Mouse (Mus musculus): ENCODE data around the gene Treh. TPM values are rescaled to one million over a fixed set of nuclear protein-coding genes. Genes with fewer than 3 reads are reported as not detected.

The Treh gene
- polyA plus RNA-seq, 1 experiment from 2014 or later, result not detected

DNA sequence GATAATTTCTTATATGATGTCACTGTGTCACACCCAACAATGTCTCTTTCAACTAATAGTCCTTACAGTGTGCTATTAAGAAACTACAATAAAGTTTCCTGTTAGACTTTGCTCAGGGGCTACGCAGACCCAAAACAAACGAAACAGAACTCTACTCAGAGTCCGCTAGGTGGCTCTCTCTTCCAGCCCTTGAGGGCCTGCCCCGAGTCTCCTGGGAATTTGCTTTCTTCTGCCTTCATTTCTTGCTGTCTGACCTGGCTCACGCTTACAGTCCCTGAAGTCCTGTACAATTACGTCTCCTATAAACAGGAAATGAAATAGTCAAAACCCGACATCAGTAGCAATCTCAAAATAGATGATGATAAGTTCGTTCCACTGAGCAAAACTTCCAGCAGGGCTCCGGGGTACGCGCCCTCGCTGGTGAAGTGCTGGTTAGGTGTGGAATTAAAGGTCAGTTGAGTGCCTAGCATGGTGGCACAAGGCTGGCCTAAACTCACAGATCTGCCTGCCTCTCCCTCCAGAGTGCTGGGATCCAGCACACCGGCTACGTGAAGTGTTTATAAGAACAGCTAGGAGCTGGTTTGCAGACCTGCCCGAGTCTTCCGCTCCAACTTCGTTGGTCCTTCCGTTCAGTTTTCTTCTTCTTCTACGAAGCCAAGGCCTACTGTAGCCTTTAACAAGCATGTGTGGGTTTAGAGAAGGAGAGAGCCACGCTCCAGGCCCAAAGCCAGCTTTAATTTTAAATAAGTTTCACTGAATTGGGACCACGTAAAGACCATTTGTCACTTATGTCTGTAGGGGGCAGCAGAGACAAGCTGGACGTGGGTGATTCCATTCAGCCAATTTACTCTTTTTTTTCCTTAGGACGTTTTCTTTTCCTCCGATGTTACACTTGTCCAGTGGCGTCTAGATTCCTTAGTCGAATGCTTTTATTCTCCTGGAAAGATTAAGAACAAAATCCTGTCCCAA lies 17.7 kb upstream of the Treh start:
- Histone ChIP-seq H3K9me3 (replicated peaks; ENCODE audit: control insufficient read depth, low read length) (no peaks in the 10 kb centered on the region), H3K4me2 (ENCODE audit: low read depth, low read length) (peak overlapping the region; percentile 54), H3K27ac (ENCODE audit: low read length) (no peak overlapping the region), H3K36me3 (ENCODE audit: control insufficient read depth, insufficient read depth) (no peaks in the 10 kb centered on the region), H3K4me1 (ENCODE audit: control insufficient read depth, low read depth, low read length) (peaks cover 4% of the 10 kb centered on the region; the same call in 1 of the 2 replicates), H3K27me3 (ENCODE audit: control insufficient read depth, insufficient read depth, low read depth, low read length) (no peaks in the 10 kb centered on the region; the same call in 1 of the 2 replicates), H3K4me3 (ENCODE audit: low read depth, low read length) (peak overlapping the region; percentile 36), H3K9ac (ENCODE audit: low read depth, low read length) (0 out of 2 replicates have a peak overlapping the region, but pooled peaks have one; percentile 26)
- ATAC-seq (ENCODE audit: low read depth), result no peak
- 26% methylated on average over 26 of the region's 26 CpGs for WGBS (ENCODE audit: insufficient replicate concordance)

GRCm38 (mm10) chr9:44663706-44664105 lies 9.3 kb upstream of the Treh start:
- Histone ChIP-seq H3K9ac (ENCODE audit: low read depth, low read length) (no peak overlapping the region), H3K27ac (ENCODE audit: low read length) (no peak overlapping the region), H3K9me3 (replicated peaks; ENCODE audit: control insufficient read depth, low read length) (no peaks in the 10 kb centered on the region), H3K36me3 (ENCODE audit: control insufficient read depth, insufficient read depth) (no peaks in the 10 kb centered on the region), H3K4me3 (ENCODE audit: low read depth, low read length) (no peak overlapping the region), H3K4me1 (ENCODE audit: control insufficient read depth, low read depth, low read length) (no peaks in the 10 kb centered on the region), H3K4me2 (ENCODE audit: low read depth, low read length) (no peak overlapping the region), H3K27me3 (ENCODE audit: control insufficient read depth, insufficient read depth, low read depth, low read length) (no peaks in the 10 kb centered on the region)
- no peak for ATAC-seq (ENCODE audit: low read depth)
- 65% methylated on average over 6 of the region's 6 CpGs for WGBS (ENCODE audit: insufficient replicate concordance)

DNA sequence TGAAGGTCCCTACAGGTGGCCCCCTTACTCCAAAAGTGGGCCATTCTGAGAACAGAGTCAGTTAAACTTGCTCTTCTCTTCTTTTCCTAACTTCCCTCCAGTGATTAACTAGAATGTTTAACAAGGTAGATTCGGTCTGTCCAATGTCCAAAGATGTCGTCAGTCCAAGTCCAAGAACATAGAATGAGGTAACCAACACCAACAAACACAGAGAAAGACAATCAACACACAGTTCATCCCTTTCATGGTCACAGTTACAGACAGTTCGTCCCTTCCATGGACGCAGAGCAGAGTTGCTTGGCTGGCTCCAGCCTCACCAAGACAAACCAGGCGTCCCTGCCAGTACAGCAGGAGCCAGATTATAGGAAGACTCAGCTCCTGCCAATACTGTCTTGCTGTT lies 1.6 kb upstream of the Treh start:
- H3K4me2 ChIP-seq (ENCODE audit: low read depth, low read length), result no peak overlapping the region
- WGBS (ENCODE audit: insufficient replicate concordance), result 54% methylated on average over 5 of the region's 5 CpGs
- no peak for ATAC-seq (ENCODE audit: low read depth)
- H3K4me1 ChIP-seq (ENCODE audit: control insufficient read depth, low read depth, low read length), result no peaks in the 10 kb centered on the region
- no peak overlapping the region for H3K27ac ChIP-seq (ENCODE audit: low read length)
- H3K4me3 ChIP-seq (ENCODE audit: low read depth, low read length), result no peak overlapping the region
- no peaks in the 10 kb centered on the region for H3K9me3 ChIP-seq (replicated peaks; ENCODE audit: control insufficient read depth, low read length)
- no peaks in the 10 kb centered on the region for H3K27me3 ChIP-seq (ENCODE audit: control insufficient read depth, insufficient read depth, low read depth, low read length)
- no peak overlapping the region for H3K9ac ChIP-seq (ENCODE audit: low read depth, low read length)
- H3K36me3 ChIP-seq (ENCODE audit: control insufficient read depth, insufficient read depth), result no peaks in the 10 kb centered on the region

- no peak overlapping the region for H3K4me3 ChIP-seq (ENCODE audit: low read depth, low read length)
- no peak for ATAC-seq (ENCODE audit: low read depth)
- H3K27ac ChIP-seq (ENCODE audit: low read length), result no peak overlapping the region
- no peak overlapping the region for H3K4me2 ChIP-seq (ENCODE audit: low read depth, low read length)
- no peaks in the 10 kb centered on the region for H3K36me3 ChIP-seq (ENCODE audit: control insufficient read depth, insufficient read depth)
- H3K9ac ChIP-seq (ENCODE audit: low read depth, low read length), result no peak overlapping the region
- WGBS (ENCODE audit: insufficient replicate concordance), result 32% methylated on average over 2 of the region's 2 CpGs
- H3K27me3 ChIP-seq (ENCODE audit: control insufficient read depth, insufficient read depth, low read depth, low read length), result no peaks in the 10 kb centered on the region
- H3K9me3 ChIP-seq (replicated peaks; ENCODE audit: control insufficient read depth, low read length), result no peaks in the 10 kb centered on the region
- H3K4me1 ChIP-seq (ENCODE audit: control insufficient read depth, low read depth, low read length), result no peaks in the 10 kb centered on the region
Measured at GRCm38 (mm10) chr9:44672291-44672865, 655 bp upstream of the Treh start.

DNA sequence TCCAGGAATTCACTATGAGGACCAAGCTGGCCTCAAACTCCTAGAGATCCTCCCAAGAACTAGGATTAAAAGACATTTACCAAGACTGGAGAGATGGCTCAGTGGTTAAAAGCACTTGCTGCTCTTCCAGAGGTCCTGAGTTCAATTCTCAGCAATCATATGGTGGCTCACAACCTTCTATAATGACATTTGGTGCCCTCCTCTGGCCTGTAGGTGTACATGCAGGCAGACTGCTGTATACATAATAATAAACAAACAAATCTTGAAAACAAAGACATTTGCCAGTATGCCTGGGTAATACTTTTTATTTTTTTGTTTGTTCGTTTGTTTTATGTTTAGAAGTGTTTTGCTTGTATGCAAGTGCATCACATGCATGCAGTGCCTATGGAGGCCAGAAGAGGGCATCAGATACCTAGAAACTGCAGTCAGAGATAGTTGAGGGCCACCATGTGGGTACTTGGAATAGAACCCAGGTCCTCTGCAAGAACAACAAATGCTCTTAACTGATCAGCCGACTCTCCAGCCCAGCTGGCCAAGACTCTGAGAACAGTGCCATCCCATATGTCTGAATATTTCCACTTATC lies 5.3 kb downstream of the Treh start:
- Histone ChIP-seq H3K27me3 (ENCODE audit: control insufficient read depth, insufficient read depth, low read depth, low read length) (no peaks in the 10 kb centered on the region), H3K4me3 (ENCODE audit: low read depth, low read length) (no peak overlapping the region), H3K9me3 (replicated peaks; ENCODE audit: control insufficient read depth, low read length) (no peaks in the 10 kb centered on the region), H3K4me1 (ENCODE audit: control insufficient read depth, low read depth, low read length) (no peaks in the 10 kb centered on the region), H3K36me3 (ENCODE audit: control insufficient read depth, insufficient read depth) (no peaks in the 10 kb centered on the region), H3K4me2 (ENCODE audit: low read depth, low read length) (no peak overlapping the region), H3K9ac (ENCODE audit: low read depth, low read length) (no peak overlapping the region), H3K27ac (ENCODE audit: low read length) (no peak overlapping the region)
- 68% methylated on average over 2 of the region's 2 CpGs for WGBS (ENCODE audit: insufficient replicate concordance)
- no peak for ATAC-seq (ENCODE audit: low read depth)

DNA sequence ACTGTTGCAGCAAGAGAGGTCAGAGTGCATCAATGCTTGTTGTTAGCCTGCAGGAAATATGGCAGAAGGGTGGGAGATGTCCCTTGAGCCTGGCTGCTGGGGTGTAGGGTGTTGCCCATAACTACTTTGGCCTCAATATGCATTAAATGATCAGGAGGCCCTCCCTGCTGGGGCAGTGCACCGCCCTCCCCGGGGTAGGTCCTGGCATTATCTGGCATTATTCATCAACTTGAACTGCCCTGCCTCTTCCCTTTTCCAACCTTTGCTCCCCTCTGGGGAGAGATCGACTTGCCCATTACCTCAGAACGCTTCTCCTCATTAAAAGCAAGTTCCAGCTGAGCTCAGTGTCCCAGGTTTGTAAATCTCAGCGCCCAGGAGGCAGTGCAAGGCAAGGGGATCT lies 6.5 kb downstream of the Treh start:
- H3K4me2 ChIP-seq (ENCODE audit: low read depth, low read length), result no peak overlapping the region
- WGBS (ENCODE audit: insufficient replicate concordance), result 49% methylated on average over 5 of the region's 5 CpGs
- H3K9ac ChIP-seq (ENCODE audit: low read depth, low read length), result no peak overlapping the region
- no peak for ATAC-seq (ENCODE audit: low read depth)
- H3K4me1 ChIP-seq (ENCODE audit: control insufficient read depth, low read depth, low read length), result no peaks in the 10 kb centered on the region
- no peak overlapping the region for H3K27ac ChIP-seq (ENCODE audit: low read length)
- H3K9me3 ChIP-seq (replicated peaks; ENCODE audit: control insufficient read depth, low read length), result no peaks in the 10 kb centered on the region
- H3K4me3 ChIP-seq (ENCODE audit: low read depth, low read length), result no peak overlapping the region
- no peaks in the 10 kb centered on the region for H3K27me3 ChIP-seq (ENCODE audit: control insufficient read depth, insufficient read depth, low read depth, low read length)
- H3K36me3 ChIP-seq (ENCODE audit: control insufficient read depth, insufficient read depth), result no peaks in the 10 kb centered on the region

DNA sequence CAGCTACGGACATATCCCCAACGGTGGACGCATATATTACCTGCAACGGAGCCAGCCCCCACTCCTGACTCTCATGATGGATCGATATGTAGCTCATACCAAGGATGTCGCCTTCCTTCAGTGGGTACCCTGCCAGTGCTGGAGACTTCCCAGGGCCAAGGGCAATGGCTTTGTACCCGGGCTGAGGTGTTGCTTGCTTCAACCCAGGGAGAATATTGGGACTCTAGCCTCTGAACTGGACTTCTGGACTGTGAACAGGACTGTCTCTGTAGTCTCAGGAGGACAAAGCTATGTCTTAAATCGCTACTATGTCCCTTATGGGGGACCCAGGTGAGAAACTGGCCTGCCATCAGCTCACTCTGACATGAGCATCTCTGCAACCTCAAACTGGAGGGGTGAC lies 10.0 kb downstream of the Treh start:
- H3K4me2 ChIP-seq (ENCODE audit: low read depth, low read length), result no peak overlapping the region
- H3K27me3 ChIP-seq (ENCODE audit: control insufficient read depth, insufficient read depth, low read depth, low read length), result no peaks in the 10 kb centered on the region
- no peaks in the 10 kb centered on the region for H3K36me3 ChIP-seq (ENCODE audit: control insufficient read depth, insufficient read depth)
- no peaks in the 10 kb centered on the region for H3K4me1 ChIP-seq (ENCODE audit: control insufficient read depth, low read depth, low read length)
- no peak for ATAC-seq (ENCODE audit: low read depth)
- no peak overlapping the region for H3K9ac ChIP-seq (ENCODE audit: low read depth, low read length)
- H3K27ac ChIP-seq (ENCODE audit: low read length), result no peak overlapping the region
- 62% methylated on average over 8 of the region's 8 CpGs for WGBS (ENCODE audit: insufficient replicate concordance)
- H3K4me3 ChIP-seq (ENCODE audit: low read depth, low read length), result no peak overlapping the region
- H3K9me3 ChIP-seq (replicated peaks; ENCODE audit: control insufficient read depth, low read length), result no peaks in the 10 kb centered on the region

- Histone ChIP-seq H3K9ac (ENCODE audit: low read depth, low read length) (no peak overlapping the region), H3K27me3 (ENCODE audit: control insufficient read depth, insufficient read depth, low read depth, low read length) (no peaks in the 10 kb centered on the region), H3K4me3 (ENCODE audit: low read depth, low read length) (no peak overlapping the region), H3K36me3 (ENCODE audit: control insufficient read depth, insufficient read depth) (no peaks in the 10 kb centered on the region), H3K27ac (ENCODE audit: low read length) (no peak overlapping the region), H3K4me2 (ENCODE audit: low read depth, low read length) (no peak overlapping the region), H3K9me3 (replicated peaks; ENCODE audit: control insufficient read depth, low read length) (no peaks in the 10 kb centered on the region), H3K4me1 (ENCODE audit: control insufficient read depth, low read depth, low read length) (no peaks in the 10 kb centered on the region; the same call in 1 of the 2 replicates)
- WGBS (ENCODE audit: insufficient replicate concordance), result 42% methylated on average over 14 of the region's 14 CpGs
- peak; percentile 23; the same call in 1 of the 2 replicates for ATAC-seq (ENCODE audit: low read depth)
Measured at GRCm38 (mm10) chr9:44685346-44686330, 12.6 kb downstream of the Treh start.

Data from liver, embryonic 16.5 days (tissue).